Mouse (Mus musculus): ENCODE results near the gene Abca7.

Gene Abca7

GRCm38 (mm10) chr10:79994397-79995115 is 1.7 kb upstream of the Abca7 start:
- no peak for DNase-seq (ENCODE audit: low spot score in 2 of 2)

- no peak for DNase-seq (ENCODE audit: low spot score in 2 of 2)
Observed at GRCm38 (mm10) chr10:79995636-79996035, 658 bp upstream of the Abca7 start.

GRCm38 (mm10) chr10:79997034-79997760 is 903 bp downstream of the Abca7 start:
- peak; percentile 43 to 69 for DNase-seq (ENCODE audit: low spot score in 2 of 2)

- no peak for DNase-seq (ENCODE audit: low spot score in 2 of 2)
Observed at GRCm38 (mm10) chr10:79997819-79998218, 1.5 kb downstream of the Abca7 start.

GRCm38 (mm10) chr10:80001945-80002344 is 5.7 kb downstream of the Abca7 start:
- DNase-seq (ENCODE audit: low spot score in 2 of 2), result no peak

GRCm38 (mm10) chr10:80002829-80003228 is 6.5 kb downstream of the Abca7 start:
- no peak for DNase-seq (ENCODE audit: low spot score in 2 of 2)

GRCm38 (mm10) chr10:80003374-80004232 is 7.3 kb downstream of the Abca7 start:
- DNase-seq (ENCODE audit: low spot score in 2 of 2), result no peak

- no peak for DNase-seq (ENCODE audit: low spot score in 2 of 2)
Observed at GRCm38 (mm10) chr10:80004233-80004705, 8.0 kb downstream of the Abca7 start.

- no peak for DNase-seq (ENCODE audit: low spot score in 2 of 2)
Observed at GRCm38 (mm10) chr10:80011740-80012139, 15.4 kb downstream of the Abca7 start.

- DNase-seq (ENCODE audit: low spot score in 2 of 2), result no peak
Observed at GRCm38 (mm10) chr10:80013609-80014008, 17.3 kb downstream of the Abca7 start.

GRCm38 (mm10) chr10:80014484-80015290 is 18.4 kb downstream of the Abca7 start:
- DNase-seq (ENCODE audit: low spot score in 2 of 2), result no peak

GRCm38 (mm10) chr10:80015583-80015982 is 19.3 kb downstream of the Abca7 start:
- DNase-seq (ENCODE audit: low spot score in 2 of 2), result no peak

GRCm38 (mm10) chr10:80016511-80016910 is 20.2 kb downstream of the Abca7 start, which contains the start of gene Arhgap45:
Gene Arhgap45, plus strand, starts transcription at chr10:80016653.
- DNase-seq (ENCODE audit: low spot score in 2 of 2), result no peak

- DNase-seq (ENCODE audit: low spot score in 2 of 2), result no peak
Observed at GRCm38 (mm10) chr10:80016931-80017330, 20.6 kb downstream of the Abca7 start.

GRCm38 (mm10) chr10:80017361-80017760 is 21.1 kb downstream of the Abca7 start:
- no peak for DNase-seq (ENCODE audit: low spot score in 2 of 2)

GRCm38 (mm10) chr10:80017771-80018170 is 21.5 kb downstream of the Abca7 start:
- DNase-seq (ENCODE audit: low spot score in 2 of 2), result no peak

GRCm38 (mm10) chr10:80018739-80019297 is 22.5 kb downstream of the Abca7 start:
- no peak for DNase-seq (ENCODE audit: low spot score in 2 of 2)

- no peak for DNase-seq (ENCODE audit: low spot score in 2 of 2)
Observed at GRCm38 (mm10) chr10:80019471-80020131, 23.3 kb downstream of the Abca7 start.

- no peak for DNase-seq (ENCODE audit: low spot score in 2 of 2)
Observed at GRCm38 (mm10) chr10:80020191-80020590, 23.9 kb downstream of the Abca7 start.

GRCm38 (mm10) chr10:80020603-80021319 is 24.5 kb downstream of the Abca7 start:
- DNase-seq (ENCODE audit: low spot score in 2 of 2), result no peak
